Mouse (Mus musculus): ENCODE measurements at regions not wholly inside any gene's neighbourhood (a gene's known extent, or its start where the extent isn't known, plus 50 kb on each side); places are given as distances from the start of the nearest gene placed in this dataset.

GRCm38 (mm10) chr14:79856245-79856644 is 85.1 kb upstream of the Pcdh8 start:
- Histone ChIP-seq H3K4me2 (ENCODE audit: low read depth) (no peak overlapping the region), H3K36me3 (ENCODE audit: insufficient read depth) (no peaks in the 10 kb centered on the region), H3K27me3 (ENCODE audit: insufficient read depth, low read length) (no peaks in the 10 kb centered on the region), H3K9me3 (ENCODE audit: low read length) (no peaks in the 10 kb centered on the region), H3K4me1 (ENCODE audit: insufficient read depth) (no peaks in the 10 kb centered on the region), H3K27ac (ENCODE audit: low read depth, low read length) (no peak overlapping the region), H3K4me3 (ENCODE audit: low read depth, low read length) (no peak overlapping the region), H3K9ac (no peak overlapping the region)
- ATAC-seq (no peak), DNase-seq (no peak)
- TF ChIP-seq CTCF (IDR thresholded peaks at IDR 0.05; ENCODE audit: low read depth) = no peak
- WGBS = 88% methylated on average over 7 of the region's 7 CpGs

GRCm38 (mm10) chr14:79854216-79854615 is 83.1 kb upstream of the Pcdh8 start:
- H3K27ac ChIP-seq (ENCODE audit: low read depth, low read length) = no peak overlapping the region
- no peak for ATAC-seq
- TF ChIP-seq CTCF (IDR thresholded peaks at IDR 0.05; ENCODE audit: low read depth) = no peak
- H3K4me2 ChIP-seq (ENCODE audit: low read depth) = no peak overlapping the region
- H3K9me3 ChIP-seq (ENCODE audit: low read length) = no peaks in the 10 kb centered on the region
- H3K9ac ChIP-seq = no peak overlapping the region
- no peak for DNase-seq
- peaks cover 12% of the 10 kb centered on the region; the same call in 1 of the 2 replicates for H3K4me1 ChIP-seq (ENCODE audit: insufficient read depth)
- H3K36me3 ChIP-seq (ENCODE audit: insufficient read depth) = no peaks in the 10 kb centered on the region
- no peak overlapping the region for H3K4me3 ChIP-seq (ENCODE audit: low read depth, low read length)
- WGBS = 81% methylated on average over 5 of the region's 5 CpGs
- no peaks in the 10 kb centered on the region for H3K27me3 ChIP-seq (ENCODE audit: insufficient read depth, low read length)

GRCm38 (mm10) chr14:79852683-79853082 is 81.6 kb upstream of the Pcdh8 start:
- ATAC-seq (no peak), DNase-seq (no peak)
- no peak overlapping the region for H3K4me2 ChIP-seq (ENCODE audit: low read depth)
- H3K4me1 ChIP-seq (ENCODE audit: insufficient read depth) = peaks cover 12% of the 10 kb centered on the region; the same call in 1 of the 2 replicates
- no peaks in the 10 kb centered on the region for H3K36me3 ChIP-seq (ENCODE audit: insufficient read depth)
- no peak overlapping the region for H3K9ac ChIP-seq
- no peak overlapping the region for H3K27ac ChIP-seq (ENCODE audit: low read depth, low read length)
- H3K27me3 ChIP-seq (ENCODE audit: insufficient read depth, low read length) = no peaks in the 10 kb centered on the region
- H3K9me3 ChIP-seq (ENCODE audit: low read length) = no peaks in the 10 kb centered on the region
- H3K4me3 ChIP-seq (ENCODE audit: low read depth, low read length) = no peak overlapping the region
- WGBS = 81% methylated on average over 10 of the region's 10 CpGs
- TF ChIP-seq CTCF (IDR thresholded peaks at IDR 0.05; ENCODE audit: low read depth) = no peak

- Histone ChIP-seq H3K27me3 (ENCODE audit: insufficient read depth, low read length) (no peaks in the 10 kb centered on the region), H3K4me2 (ENCODE audit: low read depth) (no peak overlapping the region), H3K9ac (no peak overlapping the region), H3K4me3 (ENCODE audit: low read depth, low read length) (no peak overlapping the region), H3K36me3 (ENCODE audit: insufficient read depth) (no peaks in the 10 kb centered on the region), H3K4me1 (ENCODE audit: insufficient read depth) (peaks cover 12% of the 10 kb centered on the region; the same call in 1 of the 2 replicates), H3K9me3 (ENCODE audit: low read length) (no peaks in the 10 kb centered on the region), H3K27ac (ENCODE audit: low read depth, low read length) (no peak overlapping the region)
- TF ChIP-seq CTCF (IDR thresholded peaks at IDR 0.05; ENCODE audit: low read depth) = no peak
- ATAC-seq (no peak), DNase-seq (no peak)
- 20% methylated on average over 7 of the region's 7 CpGs for WGBS
These were observed 80.7 kb upstream of the Pcdh8 start for GRCm38 (mm10) chr14:79851795-79852194.

GRCm38 (mm10) chr14:79851231-79851630 is 80.1 kb upstream of the Pcdh8 start:
- Histone ChIP-seq H3K36me3 (ENCODE audit: insufficient read depth) (no peaks in the 10 kb centered on the region), H3K4me2 (ENCODE audit: low read depth) (peak overlapping the region; percentile 10; the same call in 1 of the 2 replicates), H3K4me3 (ENCODE audit: low read depth, low read length) (no peak overlapping the region), H3K9me3 (ENCODE audit: low read length) (no peaks in the 10 kb centered on the region), H3K4me1 (ENCODE audit: insufficient read depth) (peaks cover 12% of the 10 kb centered on the region; the same call in 1 of the 2 replicates), H3K9ac (no peak overlapping the region), H3K27ac (ENCODE audit: low read depth, low read length) (no peak overlapping the region), H3K27me3 (ENCODE audit: insufficient read depth, low read length) (no peaks in the 10 kb centered on the region)
- ATAC-seq = peak; percentile 58
- peak; percentile 54 for DNase-seq
- no peak for TF ChIP-seq CTCF (IDR thresholded peaks at IDR 0.05; ENCODE audit: low read depth)
- WGBS = 28% methylated on average over 10 of the region's 10 CpGs

- no peaks in the 10 kb centered on the region for H3K36me3 ChIP-seq (ENCODE audit: insufficient read depth)
- H3K27me3 ChIP-seq (ENCODE audit: insufficient read depth, low read length) = no peaks in the 10 kb centered on the region
- H3K4me1 ChIP-seq (ENCODE audit: insufficient read depth) = peaks cover 12% of the 10 kb centered on the region; the same call in 1 of the 2 replicates
- H3K4me3 ChIP-seq (ENCODE audit: low read depth, low read length) = no peak overlapping the region
- no peak for TF ChIP-seq CTCF (IDR thresholded peaks at IDR 0.05; ENCODE audit: low read depth)
- no peaks in the 10 kb centered on the region for H3K9me3 ChIP-seq (ENCODE audit: low read length)
- no peak overlapping the region for H3K27ac ChIP-seq (ENCODE audit: low read depth, low read length)
- 27% methylated on average over 8 of the region's 8 CpGs for WGBS
- DNase-seq (no peak), ATAC-seq (no peak)
- no peak overlapping the region for H3K4me2 ChIP-seq (ENCODE audit: low read depth)
- H3K9ac ChIP-seq = no peak overlapping the region
These were observed 78.7 kb upstream of the Pcdh8 start for GRCm38 (mm10) chr14:79849617-79850435.

GRCm38 (mm10) chr14:79848116-79848515 is 77.0 kb upstream of the Pcdh8 start:
- no peak overlapping the region for H3K4me3 ChIP-seq (ENCODE audit: low read depth, low read length)
- TF ChIP-seq CTCF (IDR thresholded peaks at IDR 0.05; ENCODE audit: low read depth) = no peak
- WGBS = 86% methylated on average over 4 of the region's 4 CpGs

More at GRCm38 (mm10) chr14:79848116-79848515, 77.0 kb upstream of the Pcdh8 start:
- H3K4me1 ChIP-seq (ENCODE audit: insufficient read depth) = peaks cover 12% of the 10 kb centered on the region; the same call in 1 of the 2 replicates
- no peak for DNase-seq
- no peak overlapping the region for H3K27ac ChIP-seq (ENCODE audit: low read depth, low read length)
- no peaks in the 10 kb centered on the region for H3K36me3 ChIP-seq (ENCODE audit: insufficient read depth)
- no peaks in the 10 kb centered on the region for H3K9me3 ChIP-seq (ENCODE audit: low read length)
- no peaks in the 10 kb centered on the region for H3K27me3 ChIP-seq (ENCODE audit: insufficient read depth, low read length)
- H3K4me2 ChIP-seq (ENCODE audit: low read depth) = no peak overlapping the region
- ATAC-seq = no peak
- no peak overlapping the region for H3K9ac ChIP-seq

All from forebrain, postnatal 0 days (tissue).